Mouse (Mus musculus) ES-E14 (cell line): Measurements from ENCODE around the gene Ticrr. TPM values are rescaled to one million over a fixed set of nuclear protein-coding genes. Genes with fewer than 3 reads are reported as not detected.

Experiments
- DNase-seq: peaks from one replicate; pipeline ENCODE4 v3.0.0-alpha.2; 2013; ENCODE audit warnings: low read depth, low spot score
- H3K27ac ChIP-seq: 2 replicates; pipeline ENCODE4 v1.5.1; 2012; ENCODE audit warnings: low read depth, mild to moderate bottlenecking, low read length, moderate library complexity, mixed read lengths; ENCODE audit not compliant: poor library complexity, insufficient read depth, severe bottlenecking
- H3K36me3 ChIP-seq: 2 replicates; pipeline ENCODE4 v1.6.1; 2012; ENCODE audit warnings: mild to moderate bottlenecking, low read length, moderate library complexity, mixed read lengths; ENCODE audit not compliant: control insufficient read depth, poor library complexity, insufficient read depth, severe bottlenecking
- H3K4me1 ChIP-seq, 2 experiments: fragments of 150-350 bp in 1 of 2; sonication (generic) in 1 of 2; 2 replicates each; pipeline ENCODE4 v1.6.1; 2012; ENCODE audit warnings: low read length in 2 of 2, mild to moderate bottlenecking in 1 of 2, mixed read lengths in 1 of 2; ENCODE audit not compliant: control insufficient read depth in 2 of 2, insufficient read depth in 2 of 2, poor library complexity in 1 of 2
- H3K4me3 ChIP-seq, 2 experiments: fragments of 150-350 bp in 1 of 2; sonication (generic) in 1 of 2; 2 replicates each; pipeline ENCODE4 v1.5.1; 2012; ENCODE audit warnings: low read length in 2 of 2, low read depth in 1 of 2, mild to moderate bottlenecking in 1 of 2, mixed read lengths in 1 of 2; ENCODE audit not compliant: insufficient read depth in 1 of 2, poor library complexity in 1 of 2, severe bottlenecking in 1 of 2
- H3K9ac ChIP-seq: 2 replicates; pipeline ENCODE4 v1.6.1; 2012; ENCODE audit warnings: low read depth, mild to moderate bottlenecking, low read length, mixed read lengths; ENCODE audit not compliant: poor library complexity, insufficient read depth, severe bottlenecking
- H3K9me3 ChIP-seq: fragments of 150-350 bp; sonication (generic); 2 replicates; pipeline ENCODE4 v1.6.1; 2012; ENCODE audit warnings: low read depth, mild to moderate bottlenecking, low read length; ENCODE audit not compliant: control insufficient read depth, insufficient read depth
- CHD2 ChIP-seq: IDR thresholded peaks from 2 replicates; pipeline ENCODE4 v1.6.1; 2014; ENCODE audit warnings: mild to moderate bottlenecking, low read depth, low read length, inconsistent platforms
- HCFC1 ChIP-seq: IDR thresholded peaks from 2 replicates; pipeline ENCODE4 v1.6.1; 2012; ENCODE audit warnings: low read length, inconsistent platforms, borderline replicate concordance; ENCODE audit not compliant: insufficient read depth
- MAFK ChIP-seq: IDR thresholded peaks from 2 replicates; pipeline ENCODE4 v1.6.1; 2014; ENCODE audit warnings: mild to moderate bottlenecking, low read depth, low read length, inconsistent platforms; ENCODE audit not compliant: insufficient read depth
- ZC3H11A ChIP-seq: IDR thresholded peaks from 2 replicates; pipeline ENCODE4 v1.6.1; 2012; ENCODE audit warnings: low read depth, mild to moderate bottlenecking, inconsistent platforms, low read length, borderline replicate concordance
- ZNF384 ChIP-seq: IDR thresholded peaks from 2 replicates; pipeline ENCODE4 v1.6.1; 2012; ENCODE audit warnings: low read depth, low read length, inconsistent platforms
- in situ Hi-C, 2 experiments: fragments of 600-800 bp; cut with MboI; formaldehyde crosslinking; loops; one replicate each; pipeline ENCODE4 v1.15.1; 2025; ENCODE audit warnings: low sequenced_read_pairs in 2 of 2, inconsistent platforms in 1 of 2; ENCODE audit not compliant: unreplicated experiment in 2 of 2
- total RNA-seq: library from RNA; depleted of rRNA; stranded (reverse); fragments of 300-350 nt; gene quantifications from 2 replicates; pipeline ENCODE4 v1.2.3, GENCODE M21; 2012

Gene Ticrr
- total RNA-seq, 1 experiment, result 46.3 TPM

- DNase-seq, result no peak
- H3K36me3 ChIP-seq, result no peaks in the 10 kb centered on the region
- TF ChIP-seq MAFK (no peak), ZNF384 (no peak), ZC3H11A (no peak), HCFC1 (no peak), CHD2 (no peak)
- H3K4me3 ChIP-seq, result no peak overlapping the region
- H3K9me3 ChIP-seq, result no peaks in the 10 kb centered on the region
- H3K9ac ChIP-seq, result no peak overlapping the region
- H3K4me1 ChIP-seq, result peaks cover 0 to 2% of the 10 kb centered on the region in 2 experiments; a peak in 1 of 4 replicates
- H3K27ac ChIP-seq, result no peak overlapping the region
- in situ Hi-C loops, result no loop called here
These were observed 31.6 kb upstream of the Ticrr start for GRCm38 (mm10) chr7:79628271-79628913.

GRCm38 (mm10) chr7:79631773-79632348 lies 28.1 kb upstream of the Ticrr start:
- Histone ChIP-seq H3K27ac (no peak overlapping the region), H3K9me3 (no peaks in the 10 kb centered on the region), H3K4me1 (peaks cover 0 to 2% of the 10 kb centered on the region in 2 experiments; a peak in 1 of 4 replicates), H3K9ac (no peak overlapping the region), H3K4me3 (no peak overlapping the region), H3K36me3 (no peaks in the 10 kb centered on the region)
- no peak for DNase-seq
- in situ Hi-C loops, result no loop called here
- TF ChIP-seq ZC3H11A, result no peak
- TF ChIP-seq ZNF384, result no peak
- TF ChIP-seq HCFC1, result no peak
- no peak for TF ChIP-seq CHD2
- no peak for TF ChIP-seq MAFK

- TF ChIP-seq MAFK, result no peak
- TF ChIP-seq CHD2, result no peak
- TF ChIP-seq ZNF384, result no peak
- no peak for TF ChIP-seq ZC3H11A
- no peak for TF ChIP-seq HCFC1
- DNase-seq, result no peak
- Histone ChIP-seq H3K4me3 (no peak overlapping the region), H3K9ac (no peak overlapping the region), H3K27ac (no peak overlapping the region), H3K4me1 (0 out of 4 replicates have a peak, but pooled peaks cover 2 to 3% of the 10 kb centered on the region in 2 experiments), H3K36me3 (no peaks in the 10 kb centered on the region), H3K9me3 (no peaks in the 10 kb centered on the region)
- in situ Hi-C loops, result no loop called here
These were observed 12.8 kb upstream of the Ticrr start for GRCm38 (mm10) chr7:79647233-79647632.

GRCm38 (mm10) chr7:79649005-79649404 lies 11.0 kb upstream of the Ticrr start:
- Histone ChIP-seq H3K36me3 (no peaks in the 10 kb centered on the region), H3K4me1 (peaks cover 2 to 11% of the 10 kb centered on the region in 2 experiments; a peak in 2 of 4 replicates), H3K9me3 (no peaks in the 10 kb centered on the region), H3K9ac (no peak overlapping the region), H3K4me3 (no peak overlapping the region), H3K27ac (no peak overlapping the region)
- no peak for TF ChIP-seq ZC3H11A
- no peak for TF ChIP-seq HCFC1
- DNase-seq, result peak; percentile 47
- in situ Hi-C loops, result no loop called here

GRCm38 (mm10) chr7:79654185-79654584 lies 5.8 kb upstream of the Ticrr start:
- Histone ChIP-seq H3K36me3 (no peaks in the 10 kb centered on the region), H3K9ac (no peak overlapping the region), H3K27ac (peak overlapping the region; percentile 94), H3K9me3 (no peaks in the 10 kb centered on the region), H3K4me3 (no peak overlapping the region), H3K4me1 (peaks cover 0 to 12% of the 10 kb centered on the region in 2 experiments; a peak in 2 of 4 replicates)
- DNase-seq, result peak; percentile 69
- in situ Hi-C loops, result no loop called here
- no peak for TF ChIP-seq ZC3H11A
- TF ChIP-seq ZNF384, result 0 out of 2 replicates have a peak, but pooled peaks have one; percentile 7
- 0 out of 2 replicates have a peak, but pooled peaks have one; percentile 14 for TF ChIP-seq CHD2
- no peak for TF ChIP-seq HCFC1
- no peak for TF ChIP-seq MAFK
